Comparison of ENCODE assay signal across 20 mouse cellular contexts in the genomic region with DNA sequence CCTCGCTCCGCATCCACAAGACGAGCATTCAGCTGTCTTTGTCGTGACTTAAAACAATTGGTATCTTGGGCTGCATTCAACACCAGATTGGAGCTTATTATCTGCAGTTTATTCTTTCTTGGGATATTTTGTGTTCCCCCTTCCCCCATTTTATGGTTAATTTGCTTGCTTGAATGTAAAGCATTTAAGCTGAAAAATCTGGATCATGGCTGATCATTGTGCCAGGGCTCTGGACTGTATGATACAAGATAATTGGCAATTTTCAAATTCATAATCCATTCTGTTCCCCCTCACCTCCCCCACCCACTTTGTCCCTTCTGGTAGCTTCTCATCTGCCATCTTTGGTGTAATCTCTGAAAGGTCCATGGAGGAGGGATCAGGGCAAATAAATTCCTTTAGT. TPM values are rescaled to one million over a fixed set of nuclear protein-coding genes. Genes with fewer than 3 reads are reported as not detected.
DNase-seq lines count a peak whose midpoint lies in the region; ATAC-seq and TF ChIP-seq lines count a peak whose summit lies in the region.
"Had no signal": no experiment of that assay in that cellular context is flagged by ENCODE, and none has a peak within 500 bp of the region (broad histone marks: within the 10 kb centered on the region; RNA-seq: fewer than 3 reads in every experiment).

No protein-coding gene starts in this region.

- H3K36me3 ChIP-seq in neural tube, embryonic 11.5 days (ENCODE audit: control insufficient read depth, insufficient read depth, low read length), result no peaks in the 10 kb centered on the region
- H3K36me3 ChIP-seq in forebrain, embryonic 16.5 days (ENCODE audit: control insufficient read depth, insufficient read depth), result no peaks in the 10 kb centered on the region
- no peaks in the 10 kb centered on the region for H3K36me3 ChIP-seq in midbrain, embryonic 14.5 days (ENCODE audit: control insufficient read depth, insufficient read depth, low read length)
- no peaks in the 10 kb centered on the region for H3K36me3 ChIP-seq in liver, postnatal 0 days (replicated peaks; ENCODE audit: insufficient read depth, low read length)
- H3K36me3 ChIP-seq: heart, embryonic 15.5 days had no signal

- no peak for TF ChIP-seq EP300 in liver, postnatal 0 days (IDR thresholded peaks at IDR 0.05; ENCODE audit: low read depth)

- H3K27ac ChIP-seq in neural tube, embryonic 11.5 days (ENCODE audit: low read depth, low read length), result no peak overlapping the region
- H3K27ac ChIP-seq in forebrain, embryonic 16.5 days (ENCODE audit: low read length), result peak overlapping the region; percentile 39
- H3K27ac ChIP-seq in midbrain, embryonic 14.5 days (replicated peaks; ENCODE audit: low read depth, low read length), result no peak overlapping the region
- H3K27ac ChIP-seq in olfactory bulb, adult 2 months (ENCODE audit: insufficient read depth, low read depth, low read length), result peak overlapping the region; percentile 98
- H3K27ac ChIP-seq in liver, postnatal 0 days (ENCODE audit: low read depth), result no peak overlapping the region
- H3K27ac ChIP-seq: heart, adult 2 months; heart, embryonic 15.5 days had no signal

- no peak for ATAC-seq in neural tube, embryonic 11.5 days (ENCODE audit: insufficient read depth, low FRiP score, low TSS enrichment)
- peak; percentile 4; the same call in 1 of the 2 replicates for ATAC-seq in forebrain, embryonic 16.5 days
- ATAC-seq in midbrain, embryonic 14.5 days (ENCODE audit: low FRiP score, low TSS enrichment), result no peak
- ATAC-seq in liver, postnatal 0 days, result no peak
- ATAC-seq: activated CD4-positive, CD25-positive, alpha-beta regulatory T cell, adult 4 months; Patski had no signal

- no peak overlapping the region for H3K4me3 ChIP-seq in neural tube, embryonic 11.5 days (ENCODE audit: low read depth, low read length)
- H3K4me3 ChIP-seq in forebrain, embryonic 16.5 days (replicated peaks; ENCODE audit: low read length), result peak overlapping the region; percentile 29
- H3K4me3 ChIP-seq in midbrain, embryonic 14.5 days (replicated peaks; ENCODE audit: low read depth, low read length), result no peak overlapping the region
- no peak overlapping the region for H3K4me3 ChIP-seq in olfactory bulb, adult 2 months (ENCODE audit: insufficient read depth, low read depth, low read length)
- no peak overlapping the region for H3K4me3 ChIP-seq in liver, postnatal 0 days (ENCODE audit: low read depth, low read length)
- H3K4me3 ChIP-seq: heart, adult 2 months; heart, embryonic 15.5 days had no signal

- peaks cover 23% of the 10 kb centered on the region for H3K27me3 ChIP-seq in neural tube, embryonic 11.5 days (ENCODE audit: control insufficient read depth, insufficient read depth, low read length)
- peaks cover 23% of the 10 kb centered on the region; the same call in 1 of the 2 replicates for H3K27me3 ChIP-seq in forebrain, embryonic 16.5 days (replicated peaks; ENCODE audit: control insufficient read depth, insufficient read depth, low read length)
- peaks cover 12% of the 10 kb centered on the region; the same call in 1 of the 2 replicates for H3K27me3 ChIP-seq in midbrain, embryonic 14.5 days (ENCODE audit: control insufficient read depth, insufficient read depth, low read length)
- 0 out of 2 replicates have a peak, but pooled peaks cover 2% of the 10 kb centered on the region for H3K27me3 ChIP-seq in liver, postnatal 0 days (ENCODE audit: insufficient read depth, low read length)

- no peak for TF ChIP-seq CTCF in olfactory bulb, adult 2 months (IDR thresholded peaks at IDR 0.05; ENCODE audit: insufficient read depth, low read depth, low read length)
- no peak for TF ChIP-seq CTCF in liver, postnatal 0 days (IDR thresholded peaks at IDR 0.05; ENCODE audit: low read depth)

- no peak for TF ChIP-seq POLR2A in olfactory bulb, adult 2 months (IDR thresholded peaks at IDR 0.05; ENCODE audit: insufficient read depth, low read depth, low read length)

- H3K9ac ChIP-seq in neural tube, embryonic 11.5 days (ENCODE audit: low read length), result no peak overlapping the region
- peak overlapping the region; percentile 41; the same call in 1 of the 2 replicates for H3K9ac ChIP-seq in forebrain, embryonic 16.5 days (replicated peaks; ENCODE audit: low read depth, low read length)
- H3K9ac ChIP-seq in midbrain, embryonic 14.5 days (replicated peaks; ENCODE audit: low read length), result no peak overlapping the region
- H3K9ac ChIP-seq in liver, postnatal 0 days (replicated peaks), result no peak overlapping the region
- H3K9ac ChIP-seq: heart, embryonic 15.5 days had no signal

- H3K9me3 ChIP-seq in neural tube, embryonic 11.5 days (ENCODE audit: control insufficient read depth, low read length), result no peaks in the 10 kb centered on the region
- H3K9me3 ChIP-seq in forebrain, embryonic 16.5 days (ENCODE audit: control insufficient read depth, low read length), result no peaks in the 10 kb centered on the region
- H3K9me3 ChIP-seq in midbrain, embryonic 14.5 days (ENCODE audit: control insufficient read depth, low read length), result no peaks in the 10 kb centered on the region
- H3K9me3 ChIP-seq in liver, postnatal 0 days (ENCODE audit: low read length), result no peaks in the 10 kb centered on the region
- H3K9me3 ChIP-seq: heart, embryonic 15.5 days had no signal

- peaks cover 21% of the 10 kb centered on the region; the same call in 1 of the 2 replicates for H3K4me1 ChIP-seq in neural tube, embryonic 11.5 days (ENCODE audit: control insufficient read depth, insufficient read depth, low read length)
- H3K4me1 ChIP-seq in forebrain, embryonic 16.5 days (replicated peaks; ENCODE audit: control insufficient read depth, insufficient read depth, low read length), result peaks cover 43% of the 10 kb centered on the region
- H3K4me1 ChIP-seq in midbrain, embryonic 14.5 days (ENCODE audit: control insufficient read depth, insufficient read depth, low read length), result peaks cover 42% of the 10 kb centered on the region
- H3K4me1 ChIP-seq in olfactory bulb, adult 2 months (ENCODE audit: control insufficient read depth, insufficient read depth, low read length), result peaks cover 30% of the 10 kb centered on the region
- no peaks in the 10 kb centered on the region for H3K4me1 ChIP-seq in liver, postnatal 0 days (ENCODE audit: insufficient read depth)
- H3K4me1 ChIP-seq: heart, embryonic 15.5 days had no signal

- DNase-seq in neural tube, embryonic 11.5 days (ENCODE audit: low spot score), result no peak
- no peak for DNase-seq in neural tube, embryonic 10.5 days (ENCODE audit: extremely low spot score, low spot score)
- DNase-seq in midbrain, embryonic 14.5 days, result no peak
- no peak for DNase-seq in layer of hippocampus, adult 18-20 months (ENCODE audit: low spot score in 2 of 2)
- DNase-seq in liver, postnatal 0 days, result no peak
- DNase-seq in left cerebral cortex, postnatal 10 days (ENCODE audit: extremely low spot score in 1 of 2, low spot score in 2 of 2), result no peak
- DNase-seq: cerebellum, adult 9-10 months; gastrocnemius, postnatal 10 days; heart, adult 2 months; kidney, adult 18-20 months; kidney, postnatal 25 days; left cerebral cortex, postnatal 4 days; lung, adult 2 months; lung, postnatal 36 days; right cerebral cortex, adult 18-20 months had no signal

- intact Hi-C loops in left cerebral cortex, postnatal 10 days (cut with DNase I), result no loop called here

- WGBS in neural tube, embryonic 11.5 days, result 34% methylated on average over 4 of the region's 4 CpGs
- WGBS in forebrain, embryonic 16.5 days, result 4% methylated on average over 4 of the region's 4 CpGs
- WGBS in midbrain, embryonic 14.5 days, result 43% methylated on average over 4 of the region's 4 CpGs
- WGBS in olfactory bulb, adult 2 months, result 9% methylated on average over 4 of the region's 4 CpGs
- WGBS in liver, postnatal 0 days (ENCODE audit: insufficient replicate concordance), result 84% methylated on average over 4 of the region's 4 CpGs

- peak overlapping the region; percentile 25; the same call in 1 of the 2 replicates for H3K4me2 ChIP-seq in neural tube, embryonic 11.5 days (ENCODE audit: low read depth)
- H3K4me2 ChIP-seq in forebrain, embryonic 16.5 days (ENCODE audit: low read length), result peak overlapping the region; percentile 51
- peak overlapping the region; percentile 31 for H3K4me2 ChIP-seq in midbrain, embryonic 14.5 days (ENCODE audit: low read length)
- no peak overlapping the region for H3K4me2 ChIP-seq in liver, postnatal 0 days (ENCODE audit: low read depth, low read length)
- H3K4me2 ChIP-seq: heart, embryonic 15.5 days had no signal

RNA-seq across cellular contexts. Expression of a gene that starts 2.4 kb away (rescaled TPM):
- polyA plus RNA-seq in neural tube, embryonic 11.5 days (2014; fragmentation: Nextera tagmentation; extraction: Ambion mirVana), result 21.4 and 22.4 TPM in 2 replicates
- polyA plus RNA-seq in forebrain, embryonic 16.5 days (2015; fragmentation: Nextera tagmentation; extraction: Ambion mirVana), result 9.0 and 9.6 TPM in 2 replicates
- polyA plus RNA-seq in midbrain, embryonic 14.5 days (2014; fragmentation: Nextera tagmentation; extraction: Ambion mirVana), result 3.3 and 7.9 TPM in 2 replicates
- polyA plus RNA-seq in olfactory bulb, adult 2 months (2012; ENCODE audit: insufficient read depth, insufficient read length, low replicate concordance, missing spikeins), result not detected in 2 replicates
- total RNA-seq in layer of hippocampus, adult 18-20 months (2021), result 1 to 10 TPM; 1.5 to 1.6 TPM
- 7.5 and 7.8 TPM in 2 replicates for polyA plus RNA-seq in liver, postnatal 0 days (2015; fragmentation: Nextera tagmentation; extraction: Ambion mirVana)
- total RNA-seq in left cerebral cortex, postnatal 10 days (2021), result 1 to 10 TPM; 1.0 to 1.9 TPM

Comparison
In these comparisons a context has a peak if more than half of its experiments do, and no peak if none do; other contexts are left out.
1. H3K27ac ChIP-seq: peak in forebrain, embryonic 16.5 days (single experiment) and olfactory bulb, adult 2 months (single experiment); none in neural tube, embryonic 11.5 days (single experiment), midbrain, embryonic 14.5 days (single experiment) and liver, postnatal 0 days (single experiment).